Mouse (Mus musculus): ENCODE measurements around the gene Ube2g2. TPM values are rescaled to one million over a fixed set of nuclear protein-coding genes. Genes with fewer than 3 reads are reported as not detected.

Ube2g2 gene
- polyA plus RNA-seq, 1 experiment from 2014 or later, result 91.1 TPM

DNA sequence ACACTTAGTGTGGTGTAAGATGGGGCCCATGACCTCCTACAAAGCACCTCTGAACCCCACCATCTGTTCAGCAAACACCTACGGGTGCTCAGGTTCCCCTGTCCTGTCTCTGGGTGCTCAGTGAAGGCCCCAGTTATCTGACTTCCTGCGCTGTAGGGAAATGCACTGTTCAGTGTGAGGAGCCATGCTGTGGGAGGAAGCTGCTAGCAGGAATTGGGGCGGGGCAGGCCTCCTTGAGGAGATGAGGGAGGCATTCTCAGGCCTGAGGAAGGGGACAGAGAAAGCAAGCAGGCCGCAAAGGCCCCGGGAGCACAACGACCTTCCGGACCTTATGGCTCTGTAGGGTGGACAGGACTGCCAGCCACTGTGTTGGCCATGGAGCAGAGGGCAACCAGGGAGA is 33.0 kb upstream of the Ube2g2 start:
- no peak overlapping the region for H3K4me3 ChIP-seq
- 0 out of 2 replicates have a peak overlapping the region, but pooled peaks have one; percentile 35 for H3K27ac ChIP-seq
- no peak for ATAC-seq (replicated peaks)
- H3K27me3 ChIP-seq (replicated peaks), result no peaks in the 10 kb centered on the region
- H3K4me1 ChIP-seq, result peaks cover 20% of the 10 kb centered on the region
- H3K9me3 ChIP-seq, result no peaks in the 10 kb centered on the region
- WGBS, result 84% methylated on average over 7 of the region's 7 CpGs
- peaks cover 10% of the 10 kb centered on the region for H3K36me3 ChIP-seq (replicated peaks)
- H3K4me2 ChIP-seq, result no peak overlapping the region
- H3K9ac ChIP-seq, result no peak overlapping the region

GRCm38 (mm10) chr10:77589749-77590148 is 32.3 kb upstream of the Ube2g2 start:
- no peak overlapping the region for H3K9ac ChIP-seq
- H3K4me2 ChIP-seq, result no peak overlapping the region
- no peak overlapping the region for H3K27ac ChIP-seq
- no peak overlapping the region for H3K4me3 ChIP-seq
- WGBS, result 73% methylated on average over 8 of the region's 8 CpGs
- no peak for ATAC-seq (replicated peaks)
- H3K4me1 ChIP-seq, result peaks cover 19% of the 10 kb centered on the region; the same call in 1 of the 2 replicates
- no peaks in the 10 kb centered on the region for H3K27me3 ChIP-seq (replicated peaks)
- H3K36me3 ChIP-seq (replicated peaks), result peaks cover 16% of the 10 kb centered on the region
- no peaks in the 10 kb centered on the region for H3K9me3 ChIP-seq

DNA sequence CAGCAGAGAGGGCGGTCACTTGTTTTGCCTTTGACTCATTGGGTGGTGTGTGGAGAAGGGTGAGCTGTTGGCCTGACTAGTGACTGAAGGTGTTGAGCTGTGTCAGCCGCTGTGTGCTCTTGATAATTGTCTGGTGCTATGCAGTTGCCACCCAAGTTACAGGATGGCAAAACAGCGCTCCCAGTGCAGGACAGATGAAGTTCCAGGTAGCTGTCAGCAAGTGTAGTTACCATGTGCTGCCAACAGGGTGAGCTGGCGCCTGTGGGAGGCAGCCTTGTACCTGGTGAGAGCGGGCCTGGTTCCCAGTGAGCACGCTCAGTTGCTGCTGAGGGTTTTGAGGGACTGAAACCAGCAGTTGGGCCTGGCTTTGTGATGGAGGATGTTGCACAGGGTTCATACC is 31.3 kb upstream of the Ube2g2 start:
- Histone ChIP-seq H3K4me1 (peaks cover 19% of the 10 kb centered on the region; the same call in 1 of the 2 replicates), H3K27ac (no peak overlapping the region), H3K9ac (no peak overlapping the region), H3K9me3 (no peaks in the 10 kb centered on the region), H3K27me3 (replicated peaks) (no peaks in the 10 kb centered on the region), H3K4me2 (no peak overlapping the region), H3K4me3 (no peak overlapping the region), H3K36me3 (replicated peaks) (peaks cover 21% of the 10 kb centered on the region)
- peak; percentile 21; the same call in 1 of the 2 replicates for ATAC-seq (replicated peaks)
- 42% methylated on average over 6 of the region's 6 CpGs for WGBS

GRCm38 (mm10) chr10:77591546-77591945 is 30.5 kb upstream of the Ube2g2 start:
- no peak for ATAC-seq (replicated peaks)
- Histone ChIP-seq H3K36me3 (replicated peaks) (peaks cover 22% of the 10 kb centered on the region), H3K4me1 (peaks cover 14% of the 10 kb centered on the region; the same call in 1 of the 2 replicates), H3K27ac (no peak overlapping the region), H3K4me3 (no peak overlapping the region), H3K9me3 (no peaks in the 10 kb centered on the region), H3K4me2 (no peak overlapping the region), H3K9ac (no peak overlapping the region), H3K27me3 (replicated peaks) (no peaks in the 10 kb centered on the region)
- 83% methylated on average over 6 of the region's 6 CpGs for WGBS

DNA sequence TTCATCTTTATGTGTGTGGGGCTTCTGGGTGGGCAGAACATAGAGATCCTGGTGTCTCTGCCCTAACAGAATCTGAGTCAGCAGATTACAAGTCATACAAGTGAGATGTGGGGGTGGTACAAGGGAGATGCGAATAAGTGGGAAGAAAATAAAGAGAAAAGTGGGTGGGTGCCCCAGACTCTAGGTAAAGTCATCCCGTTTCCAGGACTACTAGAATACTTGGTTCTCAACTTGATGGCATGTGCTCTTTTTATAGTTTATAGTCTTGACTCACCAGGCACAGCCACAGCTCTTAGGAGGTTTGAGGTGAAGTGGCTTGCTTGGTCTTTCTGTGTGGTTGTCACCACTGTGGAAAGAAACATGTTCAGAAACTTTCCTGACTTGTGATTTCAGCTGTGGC is 26.0 kb upstream of the Ube2g2 start:
- H3K9ac ChIP-seq, result no peak overlapping the region
- WGBS, result 93% methylated on average over 2 of the region's 2 CpGs
- no peaks in the 10 kb centered on the region for H3K9me3 ChIP-seq
- H3K4me1 ChIP-seq, result peaks cover under 1% of the 10 kb centered on the region; the same call in 1 of the 2 replicates
- ATAC-seq (replicated peaks), result no peak
- peaks cover 50% of the 10 kb centered on the region for H3K36me3 ChIP-seq (replicated peaks)
- H3K27me3 ChIP-seq (replicated peaks), result no peaks in the 10 kb centered on the region
- no peak overlapping the region for H3K27ac ChIP-seq
- no peak overlapping the region for H3K4me3 ChIP-seq
- H3K4me2 ChIP-seq, result no peak overlapping the region

DNA sequence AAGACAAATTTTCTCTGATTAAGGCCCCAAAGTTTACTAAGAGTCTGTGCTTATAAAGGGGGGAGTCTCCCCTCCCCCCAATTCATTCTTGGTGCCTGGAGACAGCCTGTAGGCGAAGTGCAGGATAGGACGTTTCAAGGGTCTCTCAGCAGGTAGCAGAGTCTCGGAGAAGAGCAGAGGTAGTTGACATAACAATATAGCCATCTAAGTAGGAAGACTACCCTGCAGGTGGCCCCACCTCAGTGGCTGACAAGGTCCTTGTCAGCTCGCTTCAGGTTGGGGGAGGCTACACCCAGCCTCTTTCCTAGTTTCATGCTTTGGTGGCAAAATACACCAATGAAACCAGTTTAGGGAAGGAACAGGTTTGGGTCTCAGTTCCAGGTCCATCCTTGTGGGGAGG is 19.1 kb upstream of the Ube2g2 start:
- peaks cover 13% of the 10 kb centered on the region; the same call in 1 of the 2 replicates for H3K36me3 ChIP-seq (replicated peaks)
- no peak overlapping the region for H3K4me3 ChIP-seq
- no peaks in the 10 kb centered on the region for H3K9me3 ChIP-seq
- ATAC-seq (replicated peaks), result no peak
- no peak overlapping the region for H3K27ac ChIP-seq
- no peak overlapping the region for H3K4me2 ChIP-seq
- peaks cover 13% of the 10 kb centered on the region for H3K4me1 ChIP-seq
- no peaks in the 10 kb centered on the region for H3K27me3 ChIP-seq (replicated peaks)
- 59% methylated on average over 4 of the region's 4 CpGs for WGBS
- H3K9ac ChIP-seq, result no peak overlapping the region

- Histone ChIP-seq H3K4me3 (no peak overlapping the region), H3K4me2 (no peak overlapping the region), H3K27me3 (replicated peaks) (no peaks in the 10 kb centered on the region), H3K36me3 (replicated peaks) (peaks cover 4% of the 10 kb centered on the region; the same call in 1 of the 2 replicates), H3K27ac (no peak overlapping the region), H3K9ac (no peak overlapping the region), H3K9me3 (no peaks in the 10 kb centered on the region), H3K4me1 (peaks cover 20% of the 10 kb centered on the region)
- 95% methylated on average over 6 of the region's 6 CpGs for WGBS
- no peak for ATAC-seq (replicated peaks)
Observed at GRCm38 (mm10) chr10:77604111-77604510, 18.0 kb upstream of the Ube2g2 start.

GRCm38 (mm10) chr10:77604958-77605357 is 17.1 kb upstream of the Ube2g2 start:
- Histone ChIP-seq H3K36me3 (replicated peaks) (no peaks in the 10 kb centered on the region), H3K27me3 (replicated peaks) (no peaks in the 10 kb centered on the region), H3K9ac (no peak overlapping the region), H3K9me3 (no peaks in the 10 kb centered on the region), H3K4me2 (no peak overlapping the region), H3K4me3 (no peak overlapping the region), H3K4me1 (peaks cover 24% of the 10 kb centered on the region), H3K27ac (peak overlapping the region; percentile 88; the same call in 1 of the 2 replicates)
- no peak for ATAC-seq (replicated peaks)
- 88% methylated on average over 5 of the region's 5 CpGs for WGBS

DNA sequence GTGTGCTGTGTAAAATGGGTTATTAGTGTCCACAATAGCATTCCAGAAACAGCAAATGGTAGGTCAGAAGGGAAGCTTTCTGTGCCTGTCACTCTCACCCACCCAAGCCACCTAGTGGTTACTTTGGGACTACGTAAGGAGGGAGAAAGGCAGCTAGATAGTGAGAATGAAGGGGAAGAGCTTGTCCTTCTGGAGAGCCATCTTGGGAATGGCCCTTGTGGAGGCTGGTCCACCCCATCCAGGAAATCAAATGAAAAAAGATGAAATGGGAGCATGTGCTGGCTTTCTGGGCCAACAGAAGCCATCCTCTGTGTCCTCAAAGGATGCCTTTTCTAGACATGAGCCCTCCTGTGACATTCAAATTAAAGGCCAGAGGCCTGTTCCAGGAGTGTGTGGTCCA is 16.7 kb upstream of the Ube2g2 start:
- ATAC-seq (replicated peaks), result peak; percentile 19; the same call in 1 of the 2 replicates
- 0 out of 2 replicates have a peak overlapping the region, but pooled peaks have one; percentile 22 for H3K9ac ChIP-seq
- WGBS, result 20% methylated on average over 1 of the region's 1 CpGs

GRCm38 (mm10) chr10:77605908-77606826 is 15.9 kb upstream of the Ube2g2 start, which contains the start of the genes Sumo3 and Gm49325:
Gene Sumo3, plus strand, starts transcription at chr10:77606097.
Gene Gm49325, plus strand, starts transcription at chr10:77606197.
- Histone ChIP-seq H3K9ac (peak within 1 kb of the TSS; percentile 62), H3K4me1 (peaks cover 24% of the 10 kb centered on the region), H3K4me2 (peak within 1 kb of the TSS; percentile 76), H3K27me3 (replicated peaks) (no peaks in the 10 kb centered on the region), H3K9me3 (no peaks in the 10 kb centered on the region), H3K27ac (peak within 1 kb of the TSS; percentile 88), H3K4me3 (peak within 1 kb of the TSS; percentile 53), H3K36me3 (replicated peaks) (peaks cover 5% of the 10 kb centered on the region; the same call in 1 of the 2 replicates)
- WGBS, result 1% methylated on average over 112 of the region's 119 CpGs
- ATAC-seq (replicated peaks), result peak; percentile 86

More for the DNA sequence above, 16.7 kb upstream of the Ube2g2 start:
- peak overlapping the region; percentile 76 for H3K4me2 ChIP-seq
- no peaks in the 10 kb centered on the region for H3K27me3 ChIP-seq (replicated peaks)
- H3K36me3 ChIP-seq (replicated peaks), result no peaks in the 10 kb centered on the region
- peak overlapping the region; percentile 88 for H3K27ac ChIP-seq
- H3K4me3 ChIP-seq, result peak overlapping the region; percentile 53
- no peaks in the 10 kb centered on the region for H3K9me3 ChIP-seq
- H3K4me1 ChIP-seq, result peaks cover 24% of the 10 kb centered on the region

GRCm38 (mm10) chr10:77606855-77607254 is 15.2 kb upstream of the Ube2g2 start:
- H3K4me3 ChIP-seq, result peak overlapping the region; percentile 53
- 42% methylated on average over 7 of the region's 7 CpGs for WGBS

DNA sequence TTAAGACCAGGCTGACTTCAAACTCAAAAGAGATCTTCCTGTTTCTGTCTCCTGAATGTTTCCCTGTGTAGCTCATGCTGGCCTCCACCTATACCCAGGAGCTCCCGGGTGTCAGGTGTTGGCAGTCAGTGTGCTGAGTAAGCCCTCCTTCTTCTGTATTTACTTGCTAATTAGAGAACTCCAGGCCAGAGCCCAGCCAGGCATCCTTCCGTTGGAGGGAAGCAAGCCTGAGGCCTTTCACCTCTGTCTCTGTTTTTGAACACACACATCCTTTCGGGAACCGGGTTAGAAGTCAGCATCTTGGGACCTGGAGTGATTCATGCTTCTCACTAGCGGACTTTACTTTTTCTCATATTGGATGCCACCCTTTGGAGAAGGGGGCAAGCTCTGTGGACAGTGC is 14.6 kb upstream of the Ube2g2 start:
- 70% methylated on average over 5 of the region's 5 CpGs for WGBS
- Histone ChIP-seq H3K4me1 (peaks cover 24% of the 10 kb centered on the region), H3K9ac (peak overlapping the region; percentile 62; the same call in 1 of the 2 replicates), H3K36me3 (replicated peaks) (peaks cover 5% of the 10 kb centered on the region; the same call in 1 of the 2 replicates), H3K27ac (no peak overlapping the region), H3K4me3 (peak overlapping the region; percentile 53), H3K9me3 (no peaks in the 10 kb centered on the region), H3K4me2 (peak overlapping the region; percentile 76), H3K27me3 (replicated peaks) (no peaks in the 10 kb centered on the region)
- ATAC-seq (replicated peaks), result no peak

More at GRCm38 (mm10) chr10:77606855-77607254, 15.2 kb upstream of the Ube2g2 start:
- H3K4me2 ChIP-seq, result peak overlapping the region; percentile 76
- H3K9me3 ChIP-seq, result no peaks in the 10 kb centered on the region
- peak; percentile 34 for ATAC-seq (replicated peaks)
- H3K36me3 ChIP-seq (replicated peaks), result peaks cover 5% of the 10 kb centered on the region; the same call in 1 of the 2 replicates
- peaks cover 24% of the 10 kb centered on the region for H3K4me1 ChIP-seq
- H3K27me3 ChIP-seq (replicated peaks), result no peaks in the 10 kb centered on the region
- H3K9ac ChIP-seq, result peak overlapping the region; percentile 62
- peak overlapping the region; percentile 88 for H3K27ac ChIP-seq

Measured in midbrain, embryonic 15.5 days (tissue).